Mouse (Mus musculus): ENCODE data around the gene Rbm38.

DNA sequence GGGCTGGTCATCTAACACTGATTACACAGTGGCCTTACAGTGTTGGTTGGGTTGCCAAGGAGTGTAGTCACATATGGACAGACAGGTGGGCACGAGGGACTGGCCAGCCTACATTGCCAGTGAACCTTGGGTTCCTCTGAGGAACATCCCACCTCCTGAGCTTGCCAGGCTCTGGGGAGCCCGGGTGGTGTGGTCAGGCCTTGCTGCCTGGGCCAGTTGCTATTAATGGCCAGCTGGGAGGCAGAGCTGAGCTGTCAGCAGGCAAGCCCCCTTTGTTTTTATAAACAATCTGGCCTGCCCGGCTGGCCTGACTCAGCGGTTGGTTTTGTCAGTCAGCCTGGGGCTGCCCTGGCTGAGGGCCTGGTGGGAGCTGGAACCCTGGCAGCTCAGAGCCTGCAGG, 4.6 kb downstream of the Rbm38 start:
- TF ChIP-seq CTCF (IDR thresholded peaks at IDR 0.05; ENCODE audit: control insufficient read depth, insufficient read depth, low read length) = no peak
- no peak for TF ChIP-seq POLR2A (IDR thresholded peaks at IDR 0.05; ENCODE audit: borderline replicate concordance, control insufficient read depth, low read depth, low read length)

All from bone marrow, adult 2 months (tissue).